Mouse (Mus musculus): ENCODE data around the gene Itpr2.

GRCm38 (mm10) chr6:146424778-146425177, 77.2 kb downstream of the Itpr2 start:
- TF ChIP-seq CTCF (conservative IDR thresholded peaks at IDR 0.05; ENCODE audit: insufficient read depth, insufficient read length, low read depth, low read length) (no peak), POLR2A (IDR thresholded peaks at IDR 0.05; ENCODE audit: low read depth, low read length) (no peak)

All from kidney, adult 2 months (tissue).